Mouse (Mus musculus) midbrain, embryonic 15.5 days (tissue): ENCODE results near the gene Fam208a. TPM values are rescaled to one million over a fixed set of nuclear protein-coding genes. Genes with fewer than 3 reads are reported as not detected.

Experiments
- ATAC-seq: fragments of 200-750 bp; cut with Nextera tagmentation; replicated peaks from 2 replicates; pipeline ENCODE4 v1.8.0; 2017; ENCODE audit warnings: moderate TSS enrichment
- H3K27ac ChIP-seq: fragments of 300-500 bp; sonication (generic); 2 replicates; pipeline ENCODE4 v1.5.1; 2015; ENCODE audit warnings: mild to moderate bottlenecking, inconsistent platforms
- H3K27me3 ChIP-seq: fragments of 300-500 bp; sonication (generic); replicated peaks from 2 replicates; pipeline ENCODE4 v1.6.1; 2015; ENCODE audit warnings: inconsistent platforms
- H3K36me3 ChIP-seq: fragments of 300-500 bp; sonication (generic); replicated peaks from 2 replicates; pipeline ENCODE4 v1.6.1; 2015; ENCODE audit warnings: inconsistent platforms
- H3K4me1 ChIP-seq: fragments of 300-500 bp; sonication (generic); 2 replicates; pipeline ENCODE4 v1.6.1; 2015; ENCODE audit warnings: inconsistent platforms
- H3K4me2 ChIP-seq: fragments of 300-500 bp; sonication (generic); 2 replicates; pipeline ENCODE4 v1.6.1; 2015; ENCODE audit warnings: inconsistent platforms, mild to moderate bottlenecking, moderate library complexity
- H3K4me3 ChIP-seq: fragments of 300-500 bp; sonication (generic); 2 replicates; pipeline ENCODE4 v1.5.1; 2015; ENCODE audit warnings: mild to moderate bottlenecking, inconsistent platforms
- H3K9ac ChIP-seq: fragments of 300-500 bp; sonication (generic); 2 replicates; pipeline ENCODE4 v1.6.1; 2015; ENCODE audit warnings: mild to moderate bottlenecking, inconsistent platforms
- H3K9me3 ChIP-seq: fragments of 300-500 bp; sonication (generic); 2 replicates; pipeline ENCODE4 v1.6.1; 2016; ENCODE audit warnings: inconsistent platforms
- WGBS: fragments of 180-500 bp; shearing (Covaris S2); methylation state at CpG from one replicate; pipeline ENCODE4 v1.1.7; 2015; ENCODE audit warnings: mixed read lengths; 5-methylcytosine and 5-hydroxymethylcytosine counted together
- polyA plus RNA-seq: library from polyadenylated mRNA; unstranded; fragments of >200 nt; fragmentation: Nextera tagmentation; extraction: Ambion mirVana; gene quantifications from 2 replicates; pipeline ENCODE4 v1.2.1, GENCODE M21; 2015

Fam208a gene
- polyA plus RNA-seq, 1 experiment from 2014 or later = 18.6 TPM

DNA sequence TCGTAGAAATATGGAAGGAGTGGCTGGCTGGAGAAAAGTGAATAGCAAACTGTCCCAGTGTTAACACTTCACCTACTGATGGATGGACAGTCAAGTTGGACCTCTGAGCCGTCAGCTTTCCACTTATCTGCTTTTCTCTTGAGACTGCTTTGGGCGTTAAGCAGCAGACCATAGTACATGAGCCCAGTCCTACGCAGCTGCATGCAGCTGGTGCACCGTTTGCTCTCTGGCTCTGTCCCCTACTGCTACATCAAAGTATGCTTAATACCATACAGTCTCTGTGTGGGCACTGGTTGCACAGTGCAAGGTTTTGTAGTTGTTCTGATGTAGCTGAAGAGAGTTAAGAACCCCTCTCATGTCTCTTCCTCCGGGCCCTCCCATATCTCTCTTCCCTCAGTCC, 28.1 kb upstream of the Fam208a start:
- no peak overlapping the region for H3K4me3 ChIP-seq
- no peak overlapping the region for H3K4me2 ChIP-seq
- H3K36me3 ChIP-seq = no peaks in the 10 kb centered on the region
- ATAC-seq = no peak
- no peaks in the 10 kb centered on the region for H3K9me3 ChIP-seq
- no peaks in the 10 kb centered on the region for H3K4me1 ChIP-seq
- H3K9ac ChIP-seq = no peak overlapping the region
- no peak overlapping the region for H3K27ac ChIP-seq
- H3K27me3 ChIP-seq = no peaks in the 10 kb centered on the region
- WGBS = 93% methylated on average over 6 of the region's 6 CpGs

DNA sequence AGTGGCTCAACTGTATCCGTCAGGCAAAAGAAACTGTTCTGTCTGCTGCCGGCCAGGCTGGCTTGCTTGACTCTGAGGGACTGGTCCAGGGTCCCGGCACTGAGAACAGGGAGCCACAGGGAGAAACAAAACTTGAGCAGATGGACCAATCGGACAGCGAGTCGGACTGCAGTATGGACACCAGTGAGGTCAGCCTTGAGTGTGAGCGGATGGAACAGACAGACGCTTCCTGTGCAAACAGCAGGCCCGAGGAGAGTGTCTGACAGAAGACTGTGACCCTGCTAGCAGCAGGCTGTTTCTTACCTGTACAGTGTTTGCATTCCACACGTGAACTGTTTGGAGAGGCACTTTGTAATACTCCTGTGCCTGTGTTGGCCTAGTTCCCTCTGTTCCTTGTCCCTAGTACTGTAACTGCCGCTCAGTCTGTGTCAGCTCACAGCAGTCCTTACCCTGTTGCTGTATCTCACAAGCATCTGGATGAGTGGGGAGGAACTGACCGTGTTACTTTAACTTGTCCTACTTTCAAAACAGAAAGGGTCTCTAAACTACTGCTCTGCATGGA, 26.8 kb upstream of the Fam208a start:
- H3K4me3 ChIP-seq = no peak overlapping the region
- no peaks in the 10 kb centered on the region for H3K36me3 ChIP-seq
- H3K9ac ChIP-seq = no peak overlapping the region
- no peaks in the 10 kb centered on the region for H3K4me1 ChIP-seq
- H3K27ac ChIP-seq = no peak overlapping the region
- 89% methylated on average over 12 of the region's 12 CpGs for WGBS
- H3K4me2 ChIP-seq = no peak overlapping the region
- no peaks in the 10 kb centered on the region for H3K9me3 ChIP-seq
- H3K27me3 ChIP-seq = no peaks in the 10 kb centered on the region
- ATAC-seq = no peak

GRCm38 (mm10) chr14:27402332-27403250, 26.0 kb upstream of the Fam208a start:
- Histone ChIP-seq H3K27ac (no peak overlapping the region), H3K27me3 (no peaks in the 10 kb centered on the region), H3K4me1 (no peaks in the 10 kb centered on the region), H3K9ac (no peak overlapping the region), H3K4me2 (no peak overlapping the region), H3K4me3 (no peak overlapping the region), H3K36me3 (no peaks in the 10 kb centered on the region), H3K9me3 (no peaks in the 10 kb centered on the region)
- 89% methylated on average over 10 of the region's 10 CpGs for WGBS
- ATAC-seq = no peak

DNA sequence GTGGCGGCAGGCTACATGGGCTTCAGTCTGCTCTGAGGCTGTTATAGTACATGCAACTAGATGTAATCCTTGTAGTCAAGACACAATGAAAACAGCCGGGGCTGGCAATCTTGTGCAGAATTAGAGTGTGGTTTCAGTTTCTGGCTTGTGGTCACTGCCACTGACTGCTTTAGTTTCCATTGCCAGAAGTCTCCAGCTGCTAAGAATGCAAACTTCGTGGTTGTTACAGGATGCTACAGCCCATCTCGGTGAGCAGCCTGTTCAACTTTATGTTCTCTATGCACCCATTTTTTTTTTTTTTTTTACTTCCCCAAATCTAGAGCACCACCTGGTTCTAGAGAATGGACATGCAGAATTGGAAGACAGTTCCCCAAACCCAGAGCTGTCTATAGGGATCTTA, 23.2 kb upstream of the Fam208a start:
- no peak for ATAC-seq
- Histone ChIP-seq H3K4me1 (no peaks in the 10 kb centered on the region), H3K27me3 (no peaks in the 10 kb centered on the region), H3K4me3 (no peak overlapping the region), H3K27ac (no peak overlapping the region), H3K36me3 (no peaks in the 10 kb centered on the region), H3K4me2 (no peak overlapping the region), H3K9me3 (peaks cover 7% of the 10 kb centered on the region; the same call in 1 of the 2 replicates), H3K9ac (no peak overlapping the region)
- WGBS = 87% methylated on average over 4 of the region's 4 CpGs

DNA sequence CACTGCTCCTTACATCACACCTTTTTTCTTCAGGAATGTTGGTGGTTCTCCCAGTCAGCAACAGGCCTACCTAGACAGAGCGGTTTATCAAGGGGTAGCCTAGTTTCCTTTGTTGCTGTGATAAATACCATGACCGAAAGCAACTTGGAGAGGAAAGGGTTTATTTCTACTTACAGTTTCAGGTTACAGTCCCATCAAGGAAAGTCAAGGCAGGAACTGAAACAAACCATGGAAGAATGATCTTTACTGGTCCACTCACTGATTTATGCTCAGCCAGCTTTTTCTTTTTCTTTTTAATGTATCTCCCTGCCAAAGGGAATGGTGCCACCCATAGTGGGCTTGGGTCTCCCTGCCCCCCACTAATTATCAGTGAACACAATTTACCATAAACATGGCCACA, 22.7 kb upstream of the Fam208a start:
- Histone ChIP-seq H3K36me3 (no peaks in the 10 kb centered on the region), H3K9me3 (peaks cover 7% of the 10 kb centered on the region; the same call in 1 of the 2 replicates), H3K4me3 (no peak overlapping the region), H3K4me1 (no peaks in the 10 kb centered on the region), H3K4me2 (no peak overlapping the region), H3K27ac (no peak overlapping the region), H3K9ac (no peak overlapping the region), H3K27me3 (no peaks in the 10 kb centered on the region)
- ATAC-seq = no peak
- 100% methylated on average over 2 of the region's 2 CpGs for WGBS

GRCm38 (mm10) chr14:27408240-27408639, 20.4 kb upstream of the Fam208a start:
- no peak for ATAC-seq
- 79% methylated on average over 3 of the region's 3 CpGs for WGBS
- H3K27ac ChIP-seq = no peak overlapping the region
- H3K4me2 ChIP-seq = no peak overlapping the region
- H3K4me1 ChIP-seq = no peaks in the 10 kb centered on the region
- H3K4me3 ChIP-seq = no peak overlapping the region
- H3K36me3 ChIP-seq = no peaks in the 10 kb centered on the region
- no peak overlapping the region for H3K9ac ChIP-seq
- no peaks in the 10 kb centered on the region for H3K27me3 ChIP-seq
- peaks cover 7% of the 10 kb centered on the region; the same call in 1 of the 2 replicates for H3K9me3 ChIP-seq

GRCm38 (mm10) chr14:27409662-27410061, 19.0 kb upstream of the Fam208a start:
- H3K4me2 ChIP-seq = no peak overlapping the region
- peaks cover 7% of the 10 kb centered on the region; the same call in 1 of the 2 replicates for H3K9me3 ChIP-seq
- no peaks in the 10 kb centered on the region for H3K4me1 ChIP-seq
- no peaks in the 10 kb centered on the region for H3K36me3 ChIP-seq
- no peak for ATAC-seq
- no peak overlapping the region for H3K4me3 ChIP-seq
- H3K9ac ChIP-seq = no peak overlapping the region
- WGBS = 94% methylated on average over 3 of the region's 3 CpGs
- H3K27me3 ChIP-seq = no peaks in the 10 kb centered on the region
- H3K27ac ChIP-seq = no peak overlapping the region

DNA sequence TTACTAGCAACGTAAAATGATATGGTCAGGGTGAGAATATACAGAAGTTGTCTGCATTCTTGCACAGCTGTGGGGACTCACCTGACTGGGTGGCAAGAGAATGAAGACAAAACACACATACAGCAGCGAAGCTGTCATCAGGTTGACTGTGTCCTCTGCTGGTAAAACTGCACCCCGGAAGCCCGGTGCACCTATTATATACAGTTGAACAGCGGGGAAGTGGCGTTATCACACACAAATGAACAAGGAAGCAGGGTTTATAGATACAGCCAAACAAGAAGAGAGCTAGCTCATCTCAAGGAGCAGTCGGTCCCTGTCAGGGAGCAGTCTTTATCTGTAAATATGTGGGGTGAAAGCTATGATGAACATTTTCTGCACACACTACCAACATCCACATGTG, 17.1 kb upstream of the Fam208a start:
- no peak for ATAC-seq
- Histone ChIP-seq H3K4me3 (no peak overlapping the region), H3K36me3 (no peaks in the 10 kb centered on the region), H3K4me1 (no peaks in the 10 kb centered on the region), H3K9me3 (peaks cover 7% of the 10 kb centered on the region; the same call in 1 of the 2 replicates), H3K27ac (no peak overlapping the region), H3K9ac (no peak overlapping the region), H3K4me2 (no peak overlapping the region), H3K27me3 (no peaks in the 10 kb centered on the region)
- WGBS = 92% methylated on average over 7 of the region's 7 CpGs

GRCm38 (mm10) chr14:27412699-27413098, 15.9 kb upstream of the Fam208a start:
- 86% methylated on average over 8 of the region's 8 CpGs for WGBS
- H3K9ac ChIP-seq = no peak overlapping the region
- H3K9me3 ChIP-seq = peaks cover 7% of the 10 kb centered on the region; the same call in 1 of the 2 replicates
- H3K4me2 ChIP-seq = no peak overlapping the region
- no peak overlapping the region for H3K27ac ChIP-seq
- no peak for ATAC-seq
- no peak overlapping the region for H3K4me3 ChIP-seq
- no peaks in the 10 kb centered on the region for H3K27me3 ChIP-seq
- H3K36me3 ChIP-seq = no peaks in the 10 kb centered on the region
- no peaks in the 10 kb centered on the region for H3K4me1 ChIP-seq

GRCm38 (mm10) chr14:27413961-27414360, 14.7 kb upstream of the Fam208a start:
- no peak overlapping the region for H3K4me3 ChIP-seq
- no peaks in the 10 kb centered on the region for H3K27me3 ChIP-seq
- H3K9ac ChIP-seq = no peak overlapping the region
- ATAC-seq = no peak
- no peak overlapping the region for H3K4me2 ChIP-seq
- peaks cover 7% of the 10 kb centered on the region; the same call in 1 of the 2 replicates for H3K9me3 ChIP-seq
- H3K36me3 ChIP-seq = no peaks in the 10 kb centered on the region
- H3K4me1 ChIP-seq = no peaks in the 10 kb centered on the region
- WGBS = 52% methylated on average over 4 of the region's 4 CpGs
- no peak overlapping the region for H3K27ac ChIP-seq

DNA sequence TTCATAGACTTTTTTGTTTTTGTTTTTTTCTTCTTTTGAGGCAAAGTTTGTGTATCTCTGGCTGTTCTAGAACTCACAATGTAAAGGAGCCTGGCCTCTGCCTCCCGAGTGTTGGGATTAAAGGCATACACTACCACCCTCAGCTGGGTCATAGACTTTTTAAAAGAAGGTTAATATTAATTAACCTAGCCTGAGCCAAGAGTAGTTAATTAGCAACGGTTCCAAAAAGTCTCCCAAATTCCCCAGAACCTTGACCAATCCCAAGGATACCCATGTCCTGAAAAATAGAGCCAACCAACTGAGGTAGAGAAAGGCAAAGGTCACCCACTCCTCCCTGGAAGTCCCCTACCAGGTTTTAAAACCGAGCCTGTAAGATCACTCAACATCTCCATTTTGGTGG, 7.8 kb upstream of the Fam208a start:
- WGBS = 77% methylated on average over 3 of the region's 3 CpGs
- H3K27me3 ChIP-seq = no peaks in the 10 kb centered on the region
- H3K4me3 ChIP-seq = no peak overlapping the region
- no peaks in the 10 kb centered on the region for H3K9me3 ChIP-seq
- no peak overlapping the region for H3K27ac ChIP-seq
- no peaks in the 10 kb centered on the region for H3K4me1 ChIP-seq
- H3K4me2 ChIP-seq = no peak overlapping the region
- H3K9ac ChIP-seq = no peak overlapping the region
- no peaks in the 10 kb centered on the region for H3K36me3 ChIP-seq
- ATAC-seq = no peak

GRCm38 (mm10) chr14:27422301-27422700, 6.3 kb upstream of the Fam208a start:
- Histone ChIP-seq H3K9ac (no peak overlapping the region), H3K9me3 (no peaks in the 10 kb centered on the region), H3K4me3 (no peak overlapping the region), H3K4me1 (no peaks in the 10 kb centered on the region), H3K36me3 (no peaks in the 10 kb centered on the region), H3K27ac (no peak overlapping the region), H3K4me2 (no peak overlapping the region), H3K27me3 (no peaks in the 10 kb centered on the region)
- ATAC-seq = no peak
- 97% methylated on average over 1 of the region's 1 CpGs for WGBS
